Mouse (Mus musculus): Measurements from ENCODE around the gene Tnfsf12.

The Tnfsf12 gene

GRCm38 (mm10) chr11:69655264-69656064 is 40.2 kb downstream of the Tnfsf12 start, which contains the start of gene Sox15:
TSS of gene Sox15 (plus strand) at chr11:69655314.
- DNase-seq (ENCODE audit: low spot score in 2 of 2), result peak; percentile 70 to 85

GRCm38 (mm10) chr11:69654760-69655159 is 40.9 kb downstream of the Tnfsf12 start:
- no peak for DNase-seq (ENCODE audit: low spot score in 2 of 2)

GRCm38 (mm10) chr11:69653399-69653798 is 42.2 kb downstream of the Tnfsf12 start:
- DNase-seq (ENCODE audit: low spot score in 2 of 2), result no peak

- no peak for DNase-seq (ENCODE audit: low spot score in 2 of 2)
Observed at GRCm38 (mm10) chr11:69645860-69646259, 49.8 kb downstream of the Tnfsf12 start.

Data from right cerebral cortex, adult 2 months (tissue).